Mouse (Mus musculus) brown adipose tissue, adult 24 weeks (tissue): Measurements from ENCODE around the gene Rab26. TPM values are rescaled to one million over a fixed set of nuclear protein-coding genes. Genes with fewer than 3 reads are reported as not detected.

ENCODE experiments used
- H3K27ac ChIP-seq: fragments of 200-500 bp; replicated peaks from 2 replicates; pipeline ENCODE4 v1.5.1; 2012; ENCODE audit warnings: low read depth, mild to moderate bottlenecking, low read length
- H3K4me1 ChIP-seq: fragments of 200-500 bp; 2 replicates; pipeline ENCODE4 v1.6.1; 2012; ENCODE audit warnings: low read length, mixed read lengths; ENCODE audit not compliant: control insufficient read depth, insufficient read depth, insufficient read length
- H3K4me3 ChIP-seq: fragments of 200-500 bp; 2 replicates; pipeline ENCODE4 v1.5.1; 2012; ENCODE audit warnings: low read depth, mild to moderate bottlenecking, low read length, moderate library complexity; ENCODE audit not compliant: insufficient read depth
- polyA plus RNA-seq: library from polyadenylated mRNA; stranded (reverse); fragments of >200 nt; gene quantifications from 2 replicates; pipeline ENCODE4 v1.2.4, GENCODE M21; 2012; ENCODE audit not compliant: missing spikeins, insufficient read depth, insufficient read length

Rab26 gene
- polyA plus RNA-seq, 1 experiment = not detected

DNA sequence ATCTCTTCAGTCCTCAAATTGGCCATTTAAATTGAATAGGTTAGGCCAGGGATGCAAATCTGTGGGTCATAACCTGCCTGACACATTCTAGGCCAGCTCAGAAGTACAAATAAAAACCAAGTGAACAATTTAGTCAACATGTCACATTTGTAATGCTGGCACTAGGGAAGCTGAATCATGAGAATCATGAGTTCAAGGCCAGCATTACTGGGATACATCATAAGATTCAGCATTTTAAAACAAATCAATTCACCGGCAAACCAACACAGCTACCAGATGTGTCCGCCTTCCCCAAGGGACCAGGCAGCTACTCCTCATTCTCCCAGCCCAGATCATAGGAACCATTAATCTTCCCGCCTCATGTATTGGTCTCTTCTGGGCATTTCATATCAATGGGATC, 50.5 kb downstream of the Rab26 start:
- H3K4me3 ChIP-seq = no peak overlapping the region
- H3K4me1 ChIP-seq = no peaks in the 10 kb centered on the region

DNA sequence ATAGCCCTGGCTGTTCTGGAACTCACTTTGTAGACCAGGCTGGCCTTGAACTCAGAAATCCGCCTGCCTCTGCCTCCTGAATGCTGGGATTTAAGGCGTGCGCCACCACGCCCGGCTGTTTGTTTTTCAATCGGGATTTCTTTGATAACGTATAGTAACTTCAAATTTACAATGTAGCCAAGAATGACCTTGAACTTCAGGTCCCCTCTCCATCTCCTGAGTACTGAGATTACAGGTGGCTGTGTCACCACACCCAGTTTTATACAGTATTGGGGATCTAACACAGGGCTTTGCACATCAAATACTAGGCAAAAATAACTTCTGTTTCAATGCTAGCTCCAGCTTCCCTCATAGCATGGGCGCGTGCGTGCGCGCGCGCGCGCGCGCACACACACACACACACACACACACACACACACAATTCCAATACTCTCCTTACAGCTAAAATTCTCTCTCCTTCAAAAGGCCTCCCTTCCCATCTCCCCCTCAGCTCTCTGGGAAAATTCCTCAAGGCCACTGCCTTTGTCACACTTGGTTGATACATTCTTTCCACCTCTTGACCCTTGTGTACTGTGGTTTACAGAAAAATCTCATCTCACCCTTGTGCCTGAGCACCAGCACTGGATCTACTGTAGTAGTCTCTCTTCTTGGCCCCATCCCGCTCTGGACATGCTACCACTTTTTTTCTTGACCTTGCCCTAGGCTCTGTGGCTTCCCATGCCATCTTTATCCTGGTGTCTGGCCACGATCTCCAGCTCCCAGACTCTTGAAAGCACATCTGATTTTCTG, 52.8 kb downstream of the Rab26 start:
- Histone ChIP-seq H3K4me1 (no peaks in the 10 kb centered on the region), H3K27ac (no peak overlapping the region), H3K4me3 (no peak overlapping the region)

More for the DNA sequence above, 50.5 kb downstream of the Rab26 start:
- H3K27ac ChIP-seq = no peak overlapping the region

DNA sequence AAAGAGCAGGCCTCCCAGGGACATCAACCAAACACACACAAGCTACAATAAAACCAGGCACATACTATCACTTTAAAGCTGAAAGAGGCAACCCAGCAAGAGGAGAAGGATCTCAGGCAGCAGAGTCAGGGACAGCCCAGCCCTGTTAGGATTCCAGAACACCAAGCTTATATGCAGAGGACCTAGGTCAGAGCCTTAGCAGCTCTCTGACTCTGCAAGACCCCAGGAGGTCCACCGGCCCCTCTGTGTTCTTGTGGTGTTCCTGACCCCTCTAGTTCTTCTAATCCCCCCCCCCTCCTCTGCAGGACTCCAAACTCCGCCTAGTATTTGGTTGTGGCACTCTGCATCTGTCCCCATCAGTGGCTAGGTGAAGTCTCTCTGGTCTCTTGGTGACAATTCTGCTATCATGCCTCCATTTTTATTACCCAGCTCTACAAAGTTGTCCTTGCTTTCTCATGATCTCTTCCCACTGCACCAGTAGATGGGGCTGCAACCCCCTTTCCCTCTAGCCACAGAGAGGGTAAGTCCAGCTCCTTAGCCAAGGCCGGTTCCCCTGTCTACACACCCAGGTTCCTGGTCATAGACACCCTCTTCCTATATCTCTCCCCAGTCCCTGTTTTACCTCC, 53.7 kb downstream of the Rab26 start:
- Histone ChIP-seq H3K4me1 (no peaks in the 10 kb centered on the region), H3K4me3 (no peak overlapping the region), H3K27ac (no peak overlapping the region)

GRCm38 (mm10) chr17:24479431-24479830, 54.6 kb downstream of the Rab26 start:
- Histone ChIP-seq H3K4me1 (no peaks in the 10 kb centered on the region), H3K4me3 (no peak overlapping the region), H3K27ac (no peak overlapping the region)

- peak within 1 kb of the TSS; percentile 76 for H3K4me3 ChIP-seq
- peak within 1 kb of the TSS; percentile 98 for H3K27ac ChIP-seq
- H3K4me1 ChIP-seq = no peaks in the 10 kb centered on the region
These were observed 55.2 kb downstream of the Rab26 start, which contains the start of gene Mlst8 for GRCm38 (mm10) chr17:24478663-24479380. TSS of gene Mlst8 (minus strand) at chr17:24479078.

DNA sequence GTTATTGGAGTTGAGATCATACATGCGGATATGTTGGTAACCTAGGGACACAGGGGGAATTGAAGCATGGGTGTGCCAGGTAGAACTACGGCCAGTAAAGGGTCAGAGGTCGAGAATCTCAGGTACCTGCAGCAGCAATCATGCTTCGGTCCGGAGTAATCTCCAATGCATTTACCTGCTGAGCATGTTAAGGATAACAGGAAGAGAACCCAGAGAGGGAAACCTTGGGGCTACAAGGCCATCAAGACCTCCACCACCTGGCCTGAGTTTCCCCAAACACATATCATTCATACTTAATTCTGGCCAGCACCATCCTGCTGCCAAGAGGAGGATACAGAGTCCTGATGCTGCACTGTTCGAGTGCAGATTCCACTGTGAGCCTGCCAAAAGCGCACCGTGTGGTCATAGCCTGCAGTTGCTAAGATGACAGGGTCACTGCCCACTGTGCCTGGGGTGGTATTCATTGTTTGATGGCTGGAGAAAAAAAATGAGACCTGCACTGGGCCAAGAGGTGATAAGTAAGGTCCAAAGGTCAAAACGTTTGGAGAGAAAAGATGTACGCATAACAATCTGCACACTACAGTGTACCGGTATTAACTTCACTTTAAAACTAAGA, 55.9 kb downstream of the Rab26 start:
- peak overlapping the region; percentile 36 for H3K4me3 ChIP-seq
- no peaks in the 10 kb centered on the region for H3K4me1 ChIP-seq
- H3K27ac ChIP-seq = no peak overlapping the region

Other genes starting within 250 kb of the Rab26 start
- gene Abca17, start 183.1 kb downstream of the Rab26 start, polyA plus RNA-seq = not detected in 2 replicates
- gene Abca3, start 182.3 kb downstream of the Rab26 start, polyA plus RNA-seq = 6.7 and 8.3 TPM in 2 replicates
- gene Rnps1, start 119.6 kb downstream of the Rab26 start, polyA plus RNA-seq = 44.3 and 47.2 TPM in 2 replicates
- 1,121 and 1,239 TPM in 2 replicates for gene Eci1, start 107.6 kb downstream of the Rab26 start, polyA plus RNA-seq
- not detected in 2 replicates for gene Dnase1l2, start 91.1 kb downstream of the Rab26 start, polyA plus RNA-seq
- gene E4f1, start 63.9 kb downstream of the Rab26 start, polyA plus RNA-seq = 6.9 and 7.0 TPM in 2 replicates
- gene Pgp, start 63.8 kb downstream of the Rab26 start, polyA plus RNA-seq = 40.0 and 47.3 TPM in 2 replicates
- gene Bricd5, start 60.3 kb downstream of the Rab26 start, polyA plus RNA-seq = not detected in 2 replicates
- 6.6 and 9.8 TPM in 2 replicates for gene Mlst8, start 55.1 kb downstream of the Rab26 start, polyA plus RNA-seq
- not detected in 2 replicates for gene Caskin1, start 45.6 kb downstream of the Rab26 start, polyA plus RNA-seq
- 32.1 and 42.0 TPM in 2 replicates for gene Traf7, start 6.3 kb downstream of the Rab26 start, polyA plus RNA-seq
- gene Pkd1, start 15.6 kb upstream of the Rab26 start, polyA plus RNA-seq = 8.2 and 10.1 TPM in 2 replicates
- 67.6 and 69.2 TPM in 2 replicates for gene Tsc2, start 98.4 kb upstream of the Rab26 start, polyA plus RNA-seq
- 3.4 and 7.7 TPM in 2 replicates for gene Nthl1, start 98.5 kb upstream of the Rab26 start, polyA plus RNA-seq
- gene Slc9a3r2, start 116.1 kb upstream of the Rab26 start, polyA plus RNA-seq = 20.1 and 32.2 TPM in 2 replicates
- gene Npw, start 124.2 kb upstream of the Rab26 start, polyA plus RNA-seq = not detected in 2 replicates
- 9.2 and 10.0 TPM in 2 replicates for gene Zfp598, start 135.5 kb upstream of the Rab26 start, polyA plus RNA-seq
- not detected in 2 replicates for gene Syngr3, start 155.7 kb upstream of the Rab26 start, polyA plus RNA-seq
- 32.8 and 36.9 TPM in 2 replicates for gene Gfer, start 161.9 kb upstream of the Rab26 start, polyA plus RNA-seq
- gene Noxo1, start 162.0 kb upstream of the Rab26 start, polyA plus RNA-seq = 1.1 TPM in 1 of 2 replicates, not detected in the other
- 19.9 TPM in 2 replicates for gene Tbl3, start 173.4 kb upstream of the Rab26 start, polyA plus RNA-seq
- not detected in 2 replicates for gene Rnf151, start 183.9 kb upstream of the Rab26 start, polyA plus RNA-seq
- 608 and 619 TPM in 2 replicates for gene Rps2, start 183.9 kb upstream of the Rab26 start, polyA plus RNA-seq
- gene Ndufb10, start 190.3 kb upstream of the Rab26 start, polyA plus RNA-seq = 1,098 and 1,103 TPM in 2 replicates
- 4.8 and 10.7 TPM in 2 replicates for gene Rpl3l, start 193.6 kb upstream of the Rab26 start, polyA plus RNA-seq
- 109 and 114 TPM in 2 replicates for gene Msrb1, start 202.4 kb upstream of the Rab26 start, polyA plus RNA-seq
- gene Hs3st6, start 218.8 kb upstream of the Rab26 start, polyA plus RNA-seq = not detected in 2 replicates